Mouse (Mus musculus) urinary bladder, postnatal 25 days (tissue): Measurements from ENCODE around the gene Gm11361.

Experiments
- DNase-seq: peaks from one replicate; pipeline ENCODE4 v3.0.0; 2022; ENCODE audit warnings: low spot score

Gene Gm11361

GRCm38 (mm10) chr13:28257228-28257627 is at the start of gene Gm11361:
TSS of gene Gm11361 (plus strand) at chr13:28257528.
- DNase-seq = no peak

GRCm38 (mm10) chr13:28264399-28264798 is 7.1 kb downstream of the Gm11361 start:
- DNase-seq = no peak

GRCm38 (mm10) chr13:28287368-28287767 is 30.0 kb downstream of the Gm11361 start:
- DNase-seq = no peak

- no peak for DNase-seq
Measured at GRCm38 (mm10) chr13:28294272-28294671, 36.9 kb downstream of the Gm11361 start.

- DNase-seq = no peak
Measured at GRCm38 (mm10) chr13:28294757-28295361, 37.5 kb downstream of the Gm11361 start.

- no peak for DNase-seq
Measured at GRCm38 (mm10) chr13:28295492-28295891, 38.2 kb downstream of the Gm11361 start.

- DNase-seq = no peak
Measured at GRCm38 (mm10) chr13:28297098-28297497, 39.8 kb downstream of the Gm11361 start.

GRCm38 (mm10) chr13:28297577-28297976 is 40.2 kb downstream of the Gm11361 start:
- DNase-seq = no peak
